Comparison of ENCODE assay signal across 24 mouse cellular contexts in genomic region chr3:18634855-18635254, GRCm38 (mm10).
"Had no signal": no experiment of that assay in that cellular context is flagged by ENCODE, and none has a peak within 500 bp of the region (broad histone marks: within the 10 kb centered on the region; RNA-seq: fewer than 3 reads in every experiment).

No protein-coding gene starts in this region.

- H3K9me3 ChIP-seq: kidney, embryonic 15.5 days; limb, embryonic 12.5 days; limb, embryonic 15.5 days; neural tube, embryonic 12.5 days; neural tube, embryonic 15.5 days; stomach, embryonic 15.5 days had no signal

- H3K27ac ChIP-seq: kidney, embryonic 15.5 days; limb, embryonic 12.5 days; limb, embryonic 15.5 days; liver, embryonic 14.5 days; neural tube, embryonic 12.5 days; neural tube, embryonic 15.5 days; stomach, embryonic 15.5 days had no signal

- DNase-seq: kidney, adult 2 months; kidney, postnatal 10 days; kidney, postnatal 36 days; left cerebral cortex, postnatal 4 days; liver, postnatal 0 days; lung, embryonic 14.5 days; lung, postnatal 4 days; midbrain, embryonic 14.5 days; right cerebral cortex, adult 18-20 months; right cerebral cortex, postnatal 14 days; right cerebral cortex, postnatal 4 days; spleen, adult 18-20 months; thymus, adult 18-20 months; thymus, postnatal 36 days had no signal

- H3K9ac ChIP-seq: kidney, embryonic 15.5 days; limb, embryonic 12.5 days; limb, embryonic 15.5 days; liver, embryonic 14.5 days; liver, postnatal 0 days; lung, embryonic 14.5 days; neural tube, embryonic 12.5 days; neural tube, embryonic 15.5 days; stomach, embryonic 15.5 days had no signal

- H3K4me1 ChIP-seq: kidney, embryonic 15.5 days; limb, embryonic 12.5 days; limb, embryonic 15.5 days; neural tube, embryonic 12.5 days; neural tube, embryonic 15.5 days; stomach, embryonic 15.5 days had no signal

- ATAC-seq: liver, postnatal 0 days; lung, postnatal 0 days had no signal

- H3K4me3 ChIP-seq: kidney, embryonic 15.5 days; limb, embryonic 12.5 days; limb, embryonic 15.5 days; neural tube, embryonic 12.5 days; neural tube, embryonic 15.5 days; stomach, embryonic 15.5 days had no signal

- H3K4me2 ChIP-seq: kidney, embryonic 15.5 days; limb, embryonic 12.5 days; limb, embryonic 15.5 days; liver, embryonic 11.5 days; lung, embryonic 14.5 days; midbrain, embryonic 11.5 days; neural tube, embryonic 12.5 days; neural tube, embryonic 15.5 days; stomach, embryonic 15.5 days had no signal

- H3K36me3 ChIP-seq: kidney, embryonic 15.5 days; limb, embryonic 12.5 days; limb, embryonic 15.5 days; neural tube, embryonic 12.5 days; neural tube, embryonic 15.5 days; stomach, embryonic 15.5 days had no signal

- H3K27me3 ChIP-seq: kidney, embryonic 15.5 days; limb, embryonic 12.5 days; limb, embryonic 15.5 days; neural tube, embryonic 12.5 days; neural tube, embryonic 15.5 days; stomach, embryonic 15.5 days had no signal
